Mouse (Mus musculus) 416B (cell line): Measurements from ENCODE around the gene Ntsr2.
"Not testable (repeated sequence)": the region's sequence is repeated elsewhere in the genome, so short reads cannot be mapped to it uniquely, and the experiment has no call there.

ENCODE experiments used
- DNase-seq: peaks from one replicate; pipeline ENCODE4 v3.0.0; 2011; ENCODE audit warnings: low read depth

Ntsr2 gene

DNA sequence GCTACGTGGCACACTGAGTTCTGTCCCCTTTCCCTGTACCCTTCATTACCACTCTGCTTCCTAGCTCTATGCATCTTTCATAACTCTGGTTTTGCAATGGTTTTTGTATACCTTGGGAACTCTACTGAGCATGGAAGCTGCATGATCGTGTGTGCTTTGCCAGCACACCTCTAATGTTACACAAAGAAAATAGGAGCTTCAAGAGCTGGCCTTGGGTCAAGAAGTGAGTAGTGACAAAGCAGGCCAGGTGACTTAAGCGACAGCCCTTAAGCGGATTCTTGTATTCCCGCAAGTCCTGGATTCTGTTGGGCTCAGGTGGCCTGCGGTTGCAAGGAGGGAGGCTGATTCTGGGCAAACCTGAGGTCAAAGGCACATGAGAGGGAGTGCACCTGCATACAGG, 4.9 kb upstream of the Ntsr2 start:
- no peak for DNase-seq

DNA sequence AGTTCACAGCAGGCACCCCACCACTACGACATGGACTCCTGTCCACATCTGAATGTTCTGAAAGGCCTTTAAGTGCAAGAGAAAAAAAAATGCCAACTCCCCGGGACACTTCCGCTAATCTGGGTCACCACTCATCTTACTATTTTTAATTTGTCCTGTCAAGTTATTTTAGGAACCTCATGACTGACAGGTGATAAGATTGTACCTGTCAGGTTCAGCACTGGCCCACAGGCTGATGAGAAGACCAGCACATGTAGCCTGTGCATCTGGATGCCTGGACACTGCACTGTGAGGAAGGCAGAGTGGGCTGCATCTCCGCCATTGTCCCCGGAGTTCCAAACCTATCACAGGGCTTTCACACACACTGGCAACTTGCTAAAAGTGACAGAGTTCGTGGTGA, 3.4 kb upstream of the Ntsr2 start:
- DNase-seq: no peak

DNA sequence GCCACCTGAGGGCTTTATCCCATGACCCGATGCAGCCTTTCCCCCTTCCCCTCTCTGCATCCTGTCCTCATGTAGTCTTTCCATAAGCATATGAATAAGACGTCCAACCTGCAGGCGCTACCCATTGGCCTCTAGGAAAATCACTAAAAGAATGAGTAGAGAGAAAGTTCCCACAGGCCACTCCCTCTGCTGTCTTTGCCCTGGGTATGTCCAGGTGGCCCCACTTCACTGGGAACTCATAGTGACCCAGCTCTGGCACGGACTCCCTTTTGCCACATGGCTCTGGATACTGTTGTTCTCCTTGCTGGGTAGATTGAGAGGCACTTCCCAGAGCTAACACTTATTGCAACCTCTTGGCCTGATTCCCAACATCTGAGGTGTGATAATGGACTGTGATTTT, 2.4 kb downstream of the Ntsr2 start:
- DNase-seq: no peak

DNA sequence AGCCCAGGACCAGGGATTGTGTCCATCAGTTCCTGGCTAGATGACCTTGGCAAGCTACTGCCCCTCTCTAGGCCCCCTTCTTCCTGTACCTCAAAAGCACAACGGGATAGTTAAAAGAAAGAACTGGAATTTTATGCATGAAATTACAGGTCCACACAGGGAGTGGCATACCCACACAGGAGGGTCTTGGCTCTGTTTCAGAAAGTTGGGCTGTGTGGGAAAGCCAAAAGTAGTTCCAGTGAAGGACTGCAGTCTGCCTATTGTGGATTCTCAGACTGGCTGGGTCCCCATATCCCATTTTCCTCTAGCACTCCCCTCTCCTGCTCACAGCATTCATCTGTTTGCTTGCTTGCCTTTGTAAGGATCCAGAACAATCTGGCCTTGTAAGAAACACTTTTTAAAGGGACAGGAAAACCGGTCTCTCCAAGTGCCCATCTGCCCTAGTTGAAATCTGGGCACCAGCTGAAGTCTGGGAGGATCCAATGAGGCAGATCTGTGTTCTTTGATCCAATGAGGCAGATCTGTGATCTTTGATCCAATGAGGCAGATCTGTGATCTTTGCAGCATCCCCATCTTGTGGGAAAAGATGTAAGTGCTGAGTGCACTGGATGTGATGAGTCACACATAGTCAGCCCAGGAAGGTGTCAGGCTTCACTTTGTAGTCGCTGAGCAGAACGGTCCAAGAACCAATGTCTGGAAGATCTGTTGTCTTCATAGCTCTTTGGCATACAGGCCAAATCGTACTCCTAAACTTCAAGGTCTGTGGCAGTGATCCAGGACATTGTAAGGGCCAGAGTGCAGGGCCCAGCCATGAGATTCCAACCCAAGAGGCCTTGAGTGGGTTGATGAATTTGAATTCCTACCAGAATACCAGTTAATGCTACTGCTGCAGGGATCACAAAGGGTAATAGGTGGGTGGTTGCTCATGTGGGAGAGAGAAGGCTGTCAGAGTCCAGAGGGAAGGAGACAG, 4.0 kb downstream of the Ntsr2 start:
- DNase-seq: peak; percentile 60

DNA sequence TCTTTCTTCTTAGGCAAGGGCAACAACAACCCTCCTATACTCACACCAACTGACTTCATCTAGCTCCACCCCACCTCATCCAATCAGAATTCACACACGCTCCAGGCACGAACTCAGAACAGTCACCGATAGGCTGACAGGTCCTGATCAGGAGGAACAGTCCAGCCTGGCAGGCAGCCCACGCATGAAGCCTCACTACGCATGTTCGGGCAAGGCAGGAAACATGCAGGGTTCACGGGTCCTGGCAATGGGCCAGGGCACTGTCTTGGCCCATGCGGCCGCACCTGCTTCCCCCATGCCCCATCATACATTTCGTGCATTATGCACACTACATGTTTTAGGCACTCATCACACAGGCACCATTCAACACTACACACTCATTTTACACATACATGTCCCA, 8.3 kb downstream of the Ntsr2 start:
- DNase-seq: no peak

DNA sequence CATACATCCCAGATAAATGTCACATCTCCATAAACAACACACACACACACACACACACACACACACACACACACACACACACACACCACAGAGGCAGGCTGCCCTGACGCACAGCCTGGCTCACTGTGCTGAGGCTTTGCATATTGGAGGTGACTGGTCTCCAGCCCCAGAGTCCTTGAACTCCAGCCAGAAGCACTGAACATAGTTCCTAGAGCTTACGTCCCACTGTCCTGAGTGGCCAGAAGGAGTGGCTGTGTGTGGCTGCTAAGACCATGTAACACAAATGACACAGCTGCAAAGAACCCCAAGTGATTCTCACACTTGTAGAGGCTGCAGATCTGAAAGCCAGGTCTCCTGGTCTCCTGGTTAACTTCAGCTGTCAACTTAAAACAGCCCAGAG, 8.8 kb downstream of the Ntsr2 start:
- DNase-seq: no peak

DNA sequence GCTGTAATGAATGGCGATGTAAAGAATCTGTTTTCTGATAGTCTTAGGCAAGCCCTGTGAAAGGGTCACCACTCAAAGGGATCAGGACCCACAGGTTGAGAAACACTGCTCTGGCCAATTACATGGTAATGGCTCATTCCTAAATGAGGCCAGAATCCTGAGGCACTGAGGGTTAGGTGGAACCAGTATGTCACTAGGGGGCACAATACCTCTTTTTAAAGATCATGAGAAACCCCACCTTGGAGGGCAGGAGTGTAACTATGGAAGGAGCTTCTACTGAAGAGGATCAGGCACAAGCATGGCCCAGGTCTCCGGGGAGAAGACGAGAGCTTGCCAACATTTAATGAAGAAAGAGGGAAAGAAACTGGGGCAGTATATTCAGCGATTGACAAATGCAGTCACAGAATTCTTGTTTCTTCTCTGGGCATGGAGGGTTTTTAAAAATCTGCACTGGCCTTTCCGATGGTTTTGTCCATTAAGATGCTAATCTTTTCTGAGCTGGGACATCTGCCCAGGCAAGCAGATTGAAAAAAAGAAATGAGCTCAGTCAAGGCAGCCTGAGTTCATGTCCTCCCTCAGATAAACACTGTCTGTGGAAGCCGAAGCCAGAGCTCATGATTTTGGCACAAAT, 9.9 kb downstream of the Ntsr2 start:
- DNase-seq: no peak

DNA sequence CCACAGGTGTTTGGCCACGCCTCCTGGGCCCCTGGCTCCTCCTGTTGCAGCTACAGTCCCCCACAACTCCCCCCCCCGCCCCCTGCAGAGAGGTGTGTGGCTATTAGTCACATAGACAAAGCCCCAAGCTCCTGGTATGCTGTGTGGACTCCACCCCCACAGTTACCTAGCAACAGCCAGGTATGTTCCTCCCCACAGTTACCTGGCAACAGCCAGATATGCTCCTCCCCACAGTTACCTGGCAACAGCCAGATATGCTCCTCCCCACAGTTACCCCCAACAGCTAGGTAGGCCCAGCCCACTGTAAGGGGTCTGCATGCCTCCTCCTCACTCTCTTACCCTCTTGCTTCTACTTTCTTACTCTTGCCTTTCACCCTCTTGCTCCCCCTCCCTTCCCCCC, 11.8 kb downstream of the Ntsr2 start:
- DNase-seq: no peak

GRCm38 (mm10) chr12:16669176-16669575, 16.0 kb downstream of the Ntsr2 start:
- DNase-seq: no peak

- no peak for DNase-seq
Measured at GRCm38 (mm10) chr12:16672246-16672645, 19.1 kb downstream of the Ntsr2 start.

GRCm38 (mm10) chr12:16690631-16691030, 37.4 kb downstream of the Ntsr2 start:
- no peak for DNase-seq

DNA sequence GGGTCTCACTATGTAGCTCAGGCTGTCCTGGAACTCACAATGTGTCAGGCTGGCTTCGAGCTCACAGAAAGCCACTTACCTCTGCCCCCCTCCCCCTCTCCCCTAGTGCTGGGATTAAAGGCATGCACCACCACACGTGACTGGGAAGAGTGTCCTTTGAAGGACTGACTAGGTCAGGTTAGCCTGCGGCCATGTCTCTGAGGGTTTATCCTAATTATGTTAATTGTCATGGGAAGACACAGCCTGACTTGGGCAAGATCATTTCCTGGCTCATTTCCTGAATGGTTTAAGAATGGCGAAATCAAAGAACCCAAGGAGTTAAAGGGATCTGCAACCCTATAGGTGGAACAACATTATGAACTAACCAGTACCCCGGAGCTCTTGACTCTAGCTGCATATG, 41.6 kb downstream of the Ntsr2 start:
- DNase-seq: no peak

DNA sequence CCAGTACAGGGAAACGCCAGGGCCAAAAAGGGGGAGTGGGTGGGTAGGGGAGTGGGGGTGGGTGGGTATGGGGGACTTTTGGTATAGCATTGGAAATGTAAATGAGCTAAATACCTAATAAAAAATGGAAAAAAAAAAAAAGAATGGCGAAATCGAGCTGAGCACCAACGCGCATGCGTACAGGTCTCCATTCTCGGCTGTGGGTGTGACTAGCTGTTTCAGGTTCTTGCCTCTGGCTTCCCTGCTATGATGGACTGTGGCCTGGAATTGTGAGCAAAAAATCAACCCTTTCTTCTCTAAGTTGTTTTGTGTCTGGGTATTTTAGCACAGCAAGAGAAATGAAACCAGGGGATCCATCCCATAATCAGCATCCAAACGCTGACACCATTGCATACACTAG, 42.1 kb downstream of the Ntsr2 start:
- DNase-seq: not testable (repeated sequence)

- DNase-seq: no peak
Measured at GRCm38 (mm10) chr12:16696146-16696545, 43.0 kb downstream of the Ntsr2 start.

- no peak for DNase-seq
Measured at GRCm38 (mm10) chr12:16698691-16699090, 45.5 kb downstream of the Ntsr2 start.
